Comparison of ENCODE assay signal across 1 mouse cellular context in the genomic region with DNA sequence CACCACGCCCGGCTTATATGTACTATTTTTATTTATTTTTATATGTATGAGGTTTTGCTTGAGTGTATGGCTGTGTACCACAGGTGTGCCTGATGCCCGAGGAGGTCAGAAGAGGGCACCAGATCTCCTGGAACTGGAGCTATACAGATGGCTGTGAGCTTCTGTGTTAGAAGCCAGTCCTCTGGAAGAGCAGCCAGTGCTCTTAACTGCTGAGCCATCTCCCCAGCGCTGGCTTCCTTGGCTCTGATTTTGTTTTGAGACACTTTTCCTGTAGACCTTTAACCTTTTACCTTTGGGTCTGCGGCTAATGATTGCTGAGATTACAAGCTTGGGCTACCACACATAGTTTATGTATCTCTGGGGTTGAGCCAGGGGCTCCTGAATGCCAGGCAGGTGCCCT.
TF ChIP-seq lines count a peak whose summit lies in the region.

No protein-coding gene starts in this region.

TF ChIP-seq in MEL, 35 proteins besides CTCF, POLR2A, EP300 and RAD21:
- TF ChIP-seq MAX (IDR thresholded peaks at IDR 0.05; ENCODE audit: low read length) (no peak), SMC3 (IDR thresholded peaks at IDR 0.05; ENCODE audit: low read depth, low read length) (peak; percentile 23; the same call in 1 of the 2 replicates), CHD2 (IDR thresholded peaks at IDR 0.05; ENCODE audit: low read length) (no peak), ZMIZ1 (IDR thresholded peaks at IDR 0.05; ENCODE audit: low read depth, low read length) (no peak), NRF1 (IDR thresholded peaks at IDR 0.05; ENCODE audit: insufficient read depth, low read depth, low read length, poor library complexity, severe bottlenecking) (no peak), MEF2A (IDR thresholded peaks at IDR 0.05; ENCODE audit: extremely low read depth, insufficient replicate concordance, low read depth, low read length, poor library complexity, severe bottlenecking) (no peak), MYC (IDR thresholded peaks at IDR 0.05; ENCODE audit: low read depth, low read length) (no peak)
